Mouse (Mus musculus) kidney, adult 9 months (tissue): ENCODE data around the gene Akr1b10.
"Not testable (repeated sequence)": the region's sequence is repeated elsewhere in the genome, so short reads cannot be mapped to it uniquely, and the experiment has no call there.

Experiments
- DNase-seq: peaks from one replicate; pipeline ENCODE4 v3.0.0; 2022

The Akr1b10 gene

GRCm38 (mm10) chr6:34373841-34374240 is 10.2 kb upstream of the Akr1b10 start:
- DNase-seq, result no peak

- DNase-seq, result not testable (repeated sequence)
These were observed 8.1 kb upstream of the Akr1b10 start for GRCm38 (mm10) chr6:34375888-34376287.

- no peak for DNase-seq
These were observed 617 bp upstream of the Akr1b10 start for GRCm38 (mm10) chr6:34383401-34383800.

GRCm38 (mm10) chr6:34384701-34385370 is 818 bp downstream of the Akr1b10 start:
- DNase-seq, result peak; percentile 56

GRCm38 (mm10) chr6:34388420-34389156 is 4.6 kb downstream of the Akr1b10 start:
- DNase-seq, result no peak

- DNase-seq, result no peak
These were observed 11.9 kb downstream of the Akr1b10 start for GRCm38 (mm10) chr6:34395897-34396296.

GRCm38 (mm10) chr6:34398431-34398830 is 14.4 kb downstream of the Akr1b10 start:
- DNase-seq, result no peak

- DNase-seq, result no peak
These were observed 15.7 kb downstream of the Akr1b10 start for GRCm38 (mm10) chr6:34399606-34400220.

- DNase-seq, result peak; percentile 5
These were observed 16.7 kb downstream of the Akr1b10 start for GRCm38 (mm10) chr6:34400696-34401095.

- DNase-seq, result no peak
These were observed 22.7 kb downstream of the Akr1b10 start for GRCm38 (mm10) chr6:34406746-34407145.

GRCm38 (mm10) chr6:34407403-34407802 is 23.4 kb downstream of the Akr1b10 start:
- DNase-seq, result no peak

- DNase-seq, result peak; percentile 28
These were observed 28.0 kb downstream of the Akr1b10 start, which contains the start of gene Akr1b7 for GRCm38 (mm10) chr6:34412023-34412422. Gene Akr1b7 (plus strand): TSS chr6:34412334.

- DNase-seq, result no peak
These were observed 28.7 kb downstream of the Akr1b10 start for GRCm38 (mm10) chr6:34412688-34413087.

- not testable (repeated sequence) for DNase-seq
These were observed 29.4 kb downstream of the Akr1b10 start for GRCm38 (mm10) chr6:34413386-34413785.

- no peak for DNase-seq
These were observed 32.5 kb downstream of the Akr1b10 start for GRCm38 (mm10) chr6:34416521-34416920.

GRCm38 (mm10) chr6:34419071-34419470 is 35.1 kb downstream of the Akr1b10 start:
- DNase-seq, result no peak

GRCm38 (mm10) chr6:34439006-34439405 is 55.0 kb downstream of the Akr1b10 start:
- no peak for DNase-seq

- no peak for DNase-seq
These were observed 57.7 kb downstream of the Akr1b10 start for GRCm38 (mm10) chr6:34441556-34442257.

- peak; percentile 20 for DNase-seq
These were observed 59.8 kb downstream of the Akr1b10 start for GRCm38 (mm10) chr6:34443791-34444190.
